Mouse (Mus musculus) cortical plate, adult 2 months (tissue): ENCODE measurements around the gene Cyth1. TPM values are rescaled to one million over a fixed set of nuclear protein-coding genes. Genes with fewer than 3 reads are reported as not detected.
A peak's percentile ranks its signal among the peaks of the same experiment; 100 is the strongest.

Source experiments
- H3K27ac ChIP-seq: fragments of 200-500 bp; 2 replicates; pipeline ENCODE4 v1.5.1; 2012; ENCODE audit warnings: low read length, control low read depth, inconsistent platforms; ENCODE audit not compliant: insufficient read depth
- H3K4me1 ChIP-seq: fragments of 200-500 bp; 2 replicates; pipeline ENCODE4 v1.6.1; 2011; ENCODE audit warnings: low read length; ENCODE audit not compliant: control insufficient read depth, insufficient read depth
- H3K4me3 ChIP-seq: fragments of 200-500 bp; 2 replicates; pipeline ENCODE4 v1.5.1; 2011; ENCODE audit warnings: mild to moderate bottlenecking, low read length, control low read depth; ENCODE audit not compliant: insufficient read depth
- CTCF ChIP-seq: fragments of 200-500 bp; IDR thresholded peaks from 2 replicates; pipeline ENCODE4 v1.5.1; 2011; ENCODE audit warnings: mild to moderate bottlenecking, control low read depth, low read length; ENCODE audit not compliant: insufficient read depth; ENCODE audit errors: extremely low read depth
- POLR2A ChIP-seq: fragments of 200-500 bp; IDR thresholded peaks from 2 replicates; pipeline ENCODE4 v1.6.1; 2011; ENCODE audit warnings: mild to moderate bottlenecking, low read length, control low read depth; ENCODE audit not compliant: insufficient read depth; ENCODE audit errors: extremely low read depth
- polyA plus RNA-seq: library from polyadenylated mRNA; depleted of rRNA; stranded (reverse); fragments of >200 nt; gene quantifications from 2 replicates; pipeline ENCODE4 v1.2.3, GENCODE M21; 2012

Gene Cyth1
- polyA plus RNA-seq, 1 experiment: 69.2 TPM

DNA sequence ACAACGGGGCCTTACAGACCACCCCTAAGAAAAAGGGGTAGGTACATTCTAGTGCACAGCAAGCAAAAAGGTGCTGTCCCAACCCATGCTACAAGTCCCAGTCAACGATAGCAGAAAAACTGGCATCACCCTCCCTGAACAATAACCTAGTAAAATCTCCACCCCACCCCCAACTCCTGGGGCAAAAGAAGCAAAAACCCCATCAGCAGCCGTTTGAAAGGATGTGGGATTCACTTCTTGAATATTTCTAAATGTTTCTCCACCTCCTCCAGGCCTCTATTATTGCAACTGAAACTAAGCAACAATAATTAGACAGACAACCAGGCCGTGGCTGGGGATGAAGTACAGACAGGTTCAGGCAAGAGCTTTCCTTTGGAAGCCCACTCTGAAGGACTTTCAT lies 8.0 kb downstream of the Cyth1 start:
- TF ChIP-seq POLR2A (no peak), CTCF (no peak)
- Histone ChIP-seq H3K27ac (no peak overlapping the region), H3K4me3 (no peak overlapping the region), H3K4me1 (peaks cover 14% of the 10 kb centered on the region)

GRCm38 (mm10) chr11:118239281-118240198 lies 8.9 kb downstream of the Cyth1 start:
- TF ChIP-seq CTCF: no peak
- H3K4me3 ChIP-seq: no peak overlapping the region
- H3K4me1 ChIP-seq: peaks cover 14% of the 10 kb centered on the region

GRCm38 (mm10) chr11:118236520-118237190 lies 11.7 kb downstream of the Cyth1 start:
- TF ChIP-seq POLR2A (no peak), CTCF (no peak)
- Histone ChIP-seq H3K4me1 (peaks cover 13% of the 10 kb centered on the region), H3K27ac (peak overlapping the region; percentile 12; the same call in 1 of the 2 replicates), H3K4me3 (no peak overlapping the region)

More at GRCm38 (mm10) chr11:118239281-118240198, 8.9 kb downstream of the Cyth1 start:
- H3K27ac ChIP-seq: no peak overlapping the region

DNA sequence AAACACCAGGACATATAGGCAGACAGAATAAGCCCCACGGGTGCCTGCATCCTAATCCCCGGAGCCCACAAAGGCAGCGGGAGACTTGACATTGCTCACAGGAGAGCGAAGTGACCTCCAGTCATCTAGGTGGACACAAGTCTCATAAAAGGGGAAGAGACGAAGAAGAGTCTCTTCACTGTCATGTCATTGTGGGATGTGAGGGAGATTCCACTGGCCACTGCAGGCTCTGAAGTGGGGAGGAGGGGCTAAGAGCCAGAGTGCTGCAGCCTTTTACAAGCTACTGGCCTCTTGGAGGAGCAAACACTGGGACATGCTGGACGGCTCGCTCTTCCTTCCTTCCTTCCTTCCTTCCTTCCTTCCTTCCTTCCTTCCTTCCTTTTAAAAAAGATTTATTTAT lies 13.5 kb downstream of the Cyth1 start:
- Histone ChIP-seq H3K27ac (peak overlapping the region; percentile 76), H3K4me3 (no peak overlapping the region), H3K4me1 (peaks cover 8% of the 10 kb centered on the region)
- TF ChIP-seq CTCF (no peak), POLR2A (no peak)

DNA sequence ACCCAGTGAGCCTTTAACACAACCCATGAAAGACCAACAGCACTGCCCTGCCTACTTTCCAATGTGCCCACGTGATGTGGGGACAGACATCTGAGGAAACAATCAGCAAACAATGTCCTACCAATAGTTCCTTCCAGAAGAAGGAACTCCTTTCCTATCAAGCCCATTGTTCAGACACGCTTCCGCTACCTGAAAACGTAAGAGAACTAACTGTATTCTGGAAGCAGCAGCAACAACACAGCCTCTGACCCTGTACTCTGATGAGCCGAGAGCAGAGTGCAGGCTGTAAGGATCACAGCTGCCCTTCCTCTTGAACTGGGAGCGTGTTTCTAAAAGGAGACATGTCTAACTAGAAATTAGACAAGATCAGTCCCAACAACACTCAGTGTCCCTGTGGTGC lies 13.9 kb downstream of the Cyth1 start:
- Histone ChIP-seq H3K4me1 (peaks cover 8% of the 10 kb centered on the region), H3K4me3 (no peak overlapping the region), H3K27ac (peak overlapping the region; percentile 76)
- TF ChIP-seq POLR2A (no peak), CTCF (no peak)

DNA sequence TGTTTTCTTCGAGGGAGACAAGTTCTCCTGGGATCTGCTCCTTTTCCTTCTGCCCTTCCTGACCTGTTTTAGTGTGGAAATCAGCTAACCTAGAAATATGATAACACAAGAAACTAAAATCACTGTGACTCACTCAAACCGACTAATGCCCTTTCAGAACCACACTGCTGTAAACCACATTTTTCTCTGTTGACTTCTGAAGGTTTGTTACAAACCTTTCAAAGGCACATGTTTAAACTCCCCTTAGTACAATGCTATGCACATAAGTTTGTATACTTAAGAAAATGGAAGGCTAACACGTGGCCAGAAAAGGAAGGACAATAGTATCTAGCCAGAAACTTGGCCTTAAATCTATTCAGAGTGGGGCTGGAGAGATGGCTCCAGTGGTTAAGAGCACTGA lies 14.5 kb downstream of the Cyth1 start:
- TF ChIP-seq CTCF (no peak), POLR2A (no peak)

GRCm38 (mm10) chr11:118232314-118232831 lies 16.0 kb downstream of the Cyth1 start:
- no peak for TF ChIP-seq POLR2A
- TF ChIP-seq CTCF: 0 out of 2 replicates have a peak, but pooled peaks have one; percentile 26
- Histone ChIP-seq H3K27ac (no peak overlapping the region), H3K4me1 (peaks cover 8% of the 10 kb centered on the region), H3K4me3 (no peak overlapping the region)

More for the DNA sequence above, 14.5 kb downstream of the Cyth1 start:
- no peak overlapping the region for H3K4me3 ChIP-seq
- H3K4me1 ChIP-seq: peaks cover 8% of the 10 kb centered on the region
- H3K27ac ChIP-seq: no peak overlapping the region

DNA sequence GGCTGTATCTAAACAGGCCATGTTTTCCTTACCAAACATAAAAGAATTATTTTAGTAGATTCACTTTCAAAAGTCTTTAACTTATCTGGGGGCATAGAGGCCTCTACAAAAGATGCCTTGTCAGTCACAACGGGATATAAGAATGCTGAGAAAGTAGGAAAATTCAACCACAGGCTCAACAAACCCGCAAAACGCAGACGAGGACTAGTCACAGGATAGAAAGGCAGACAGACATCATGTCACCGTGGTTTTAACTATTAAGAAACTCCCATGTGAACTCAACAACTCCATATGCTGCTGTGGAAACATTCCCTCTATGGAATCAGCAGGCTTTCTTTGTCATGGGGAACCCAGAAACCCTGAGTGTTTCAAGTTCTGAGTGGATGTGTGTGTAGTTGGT lies 18.5 kb downstream of the Cyth1 start:
- no peak for TF ChIP-seq POLR2A
- TF ChIP-seq CTCF: no peak
- Histone ChIP-seq H3K4me3 (no peak overlapping the region), H3K4me1 (no peaks in the 10 kb centered on the region; the same call in none of the 2 replicates), H3K27ac (no peak overlapping the region)

GRCm38 (mm10) chr11:118227650-118228049 lies 20.7 kb downstream of the Cyth1 start:
- H3K4me1 ChIP-seq: no peaks in the 10 kb centered on the region; the same call in 1 of the 2 replicates
- no peak for TF ChIP-seq POLR2A
- H3K27ac ChIP-seq: no peak overlapping the region
- H3K4me3 ChIP-seq: no peak overlapping the region
